Mouse (Mus musculus): ENCODE data around the gene Pbx1.
A peak's percentile ranks its signal among the peaks of the same experiment; 100 is the strongest.

Gene Pbx1

GRCm38 (mm10) chr1:168228756-168229526 lies 203.1 kb downstream of the Pbx1 start:
- DNase-seq (ENCODE audit: low spot score in 2 of 2), result no peak

DNA sequence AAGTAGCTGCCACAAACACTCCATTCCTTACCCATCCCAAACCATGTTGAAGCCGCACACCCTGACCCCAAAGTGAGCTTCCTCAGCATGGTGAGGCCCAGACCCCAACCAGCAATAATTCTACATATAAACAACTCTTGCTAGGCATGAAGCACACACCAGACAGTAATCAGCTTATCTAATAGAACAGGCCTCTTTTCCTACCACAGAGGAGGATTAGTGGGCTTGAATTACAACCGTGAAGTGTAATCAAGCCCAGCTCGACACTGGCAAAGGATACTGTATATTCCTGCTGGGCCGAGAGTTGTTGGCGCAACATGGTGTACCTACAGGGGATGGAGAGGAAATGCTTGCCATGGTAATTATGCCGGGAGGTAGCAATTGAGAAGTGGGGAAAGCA lies 205.9 kb downstream of the Pbx1 start:
- no peak for DNase-seq (ENCODE audit: low spot score in 2 of 2)

DNA sequence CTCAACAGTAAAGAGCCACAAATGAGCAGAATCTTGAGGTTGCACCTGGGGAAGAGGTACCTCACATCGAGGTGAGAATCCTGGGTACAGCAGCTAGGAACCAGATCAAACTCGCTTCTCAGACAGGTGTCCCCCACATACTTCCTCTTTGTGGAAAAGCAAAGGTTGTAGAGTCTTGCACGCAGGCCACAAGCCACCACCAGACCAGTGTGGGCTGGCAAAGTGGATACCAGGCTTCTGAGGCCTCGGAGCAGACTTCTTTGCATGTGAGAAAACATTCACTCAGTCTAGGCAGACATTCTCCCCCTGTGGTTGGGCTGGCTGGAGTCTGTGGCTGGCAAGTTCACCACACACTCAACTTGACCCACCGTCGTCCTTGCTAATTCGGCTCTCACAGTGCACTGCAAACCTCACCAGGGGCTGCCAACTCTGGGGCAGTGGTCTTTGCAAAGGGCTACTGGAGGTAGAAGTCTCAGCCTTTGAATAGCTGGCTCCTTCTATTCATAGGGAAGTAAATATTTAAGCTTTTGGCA lies 206.4 kb downstream of the Pbx1 start:
- DNase-seq (ENCODE audit: low spot score in 2 of 2), result no peak

DNA sequence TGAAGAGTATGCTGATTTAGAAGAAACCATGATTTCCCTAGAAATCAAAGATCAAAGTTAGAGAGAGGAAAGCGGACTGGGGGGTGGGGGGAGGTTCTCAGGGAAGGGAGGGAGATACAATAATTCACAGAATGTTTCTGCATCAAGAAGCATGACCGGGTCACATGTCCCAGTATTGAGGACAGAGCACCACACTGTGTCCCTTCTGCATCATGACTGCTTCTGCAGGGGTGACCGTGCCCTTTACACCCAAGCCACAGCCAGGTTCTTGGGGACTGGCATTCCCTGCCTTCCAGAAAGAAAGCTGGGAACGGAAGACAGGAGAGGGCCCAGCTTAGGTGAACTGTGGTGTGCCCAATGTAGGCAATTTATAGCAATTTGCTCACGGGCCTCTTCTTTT lies 207.9 kb downstream of the Pbx1 start:
- DNase-seq (ENCODE audit: low spot score in 2 of 2), result no peak

DNA sequence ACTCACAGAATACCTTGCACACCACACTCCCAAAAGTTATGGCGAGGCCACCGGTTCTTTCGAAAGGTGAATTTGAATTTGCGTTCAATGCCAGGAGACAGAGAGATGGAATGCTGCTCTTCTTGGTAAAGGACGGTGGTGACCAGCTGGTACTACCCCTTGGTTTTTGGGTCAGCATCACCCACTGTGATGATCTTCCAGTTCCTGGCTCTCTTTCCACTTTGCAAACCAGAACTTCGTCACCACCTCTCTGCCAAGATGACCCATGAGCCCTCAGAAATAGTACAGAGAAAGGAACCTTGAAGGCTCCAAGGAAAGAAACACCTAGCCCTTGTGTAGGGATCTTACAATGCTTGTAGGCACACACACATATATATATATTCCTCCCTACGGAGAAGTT lies 209.3 kb downstream of the Pbx1 start:
- DNase-seq (ENCODE audit: low spot score in 2 of 2), result no peak

GRCm38 (mm10) chr1:168221071-168221521 lies 211.0 kb downstream of the Pbx1 start:
- peak; percentile 67 for DNase-seq (ENCODE audit: low spot score in 2 of 2)

DNA sequence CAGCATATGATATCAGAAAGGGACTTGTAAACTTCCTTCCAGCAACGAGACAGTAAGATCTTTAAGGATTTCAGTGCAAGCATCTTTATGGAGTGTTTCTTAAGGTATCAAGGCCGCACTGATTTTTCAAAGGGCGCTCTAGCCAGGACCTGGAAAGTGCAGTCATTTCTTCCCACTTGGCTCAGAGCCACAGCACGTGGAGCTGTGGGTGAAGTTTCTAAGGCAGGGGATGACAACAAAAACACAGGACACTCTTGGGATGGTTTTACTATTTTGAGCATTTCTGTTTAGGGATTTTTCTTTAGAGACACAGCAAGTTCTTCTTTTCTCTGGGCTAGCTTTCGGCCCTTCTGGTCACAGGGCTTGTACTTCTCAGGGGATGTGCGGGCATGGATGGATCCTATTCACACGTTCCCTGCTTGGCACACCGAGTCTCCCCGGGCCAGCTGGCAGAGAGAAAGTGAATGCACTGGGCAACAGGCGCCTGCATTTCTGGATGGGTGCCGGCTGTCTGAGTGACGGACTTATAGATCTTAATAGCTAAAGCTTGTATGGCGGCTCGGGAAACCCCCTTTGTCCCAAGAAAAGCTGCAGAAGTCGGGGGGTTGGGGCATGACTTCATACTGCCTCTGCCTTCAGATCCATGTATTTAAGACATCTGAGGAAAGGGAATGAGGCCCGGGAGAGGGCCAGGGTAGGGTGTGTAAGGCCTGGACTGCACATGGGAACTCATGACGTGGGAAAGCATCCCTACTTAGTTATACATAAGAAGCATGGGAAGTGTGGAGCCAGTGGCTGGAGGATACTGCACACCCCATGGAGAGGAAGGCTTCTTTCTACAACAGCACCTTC lies 215.9 kb downstream of the Pbx1 start:
- no peak for DNase-seq (ENCODE audit: low spot score in 2 of 2)

- DNase-seq (ENCODE audit: low spot score in 2 of 2), result no peak
Measured at GRCm38 (mm10) chr1:168215468-168215867, 216.6 kb downstream of the Pbx1 start.

- peak; percentile 73 to 78 for DNase-seq (ENCODE audit: low spot score in 2 of 2)
Measured at GRCm38 (mm10) chr1:168214040-168214443, 218.0 kb downstream of the Pbx1 start.

DNA sequence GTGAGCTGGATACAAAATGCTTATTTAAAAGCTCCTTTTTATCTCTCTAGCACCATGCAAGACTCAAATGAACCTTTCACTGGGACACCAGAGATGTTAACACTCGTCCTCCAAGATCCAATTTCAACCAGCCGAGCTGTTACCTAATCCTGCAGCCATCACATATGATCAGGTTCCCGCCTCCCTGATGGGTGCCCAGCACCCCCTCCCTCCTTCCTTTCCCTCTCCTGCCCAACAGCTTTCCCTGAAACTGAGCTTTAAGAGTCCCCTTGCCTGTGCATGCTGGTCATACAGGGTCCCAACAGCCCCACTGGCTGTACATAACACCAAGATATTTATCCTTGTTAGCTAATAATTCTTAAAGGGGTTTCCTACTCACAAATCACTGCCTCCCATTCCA lies 218.5 kb downstream of the Pbx1 start:
- no peak for DNase-seq (ENCODE audit: low spot score in 2 of 2)

- no peak for DNase-seq (ENCODE audit: low spot score in 2 of 2)
Measured at GRCm38 (mm10) chr1:168210401-168210800, 221.7 kb downstream of the Pbx1 start.

GRCm38 (mm10) chr1:168200570-168201156 lies 231.4 kb downstream of the Pbx1 start:
- no peak for DNase-seq (ENCODE audit: low spot score in 2 of 2)

DNA sequence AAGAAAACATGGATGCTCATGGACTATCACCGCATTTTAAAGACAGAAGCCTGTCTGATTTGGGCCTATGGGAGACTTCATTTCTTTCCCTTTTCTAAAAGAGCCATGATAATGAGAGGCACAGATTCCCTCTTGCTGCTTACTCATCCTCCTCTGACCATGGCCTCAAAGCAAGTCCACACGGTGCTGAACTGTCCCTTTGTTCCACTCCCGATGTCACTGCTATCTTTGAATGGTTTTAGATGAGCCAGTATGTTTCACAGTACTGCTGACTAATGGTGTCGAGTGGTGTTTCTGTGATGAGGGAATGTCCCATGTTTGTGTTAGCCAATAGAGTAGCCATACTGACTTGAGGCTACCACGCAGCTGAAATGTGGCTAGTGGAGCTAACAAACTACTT lies 233.8 kb downstream of the Pbx1 start:
- DNase-seq (ENCODE audit: low spot score in 2 of 2), result no peak

DNA sequence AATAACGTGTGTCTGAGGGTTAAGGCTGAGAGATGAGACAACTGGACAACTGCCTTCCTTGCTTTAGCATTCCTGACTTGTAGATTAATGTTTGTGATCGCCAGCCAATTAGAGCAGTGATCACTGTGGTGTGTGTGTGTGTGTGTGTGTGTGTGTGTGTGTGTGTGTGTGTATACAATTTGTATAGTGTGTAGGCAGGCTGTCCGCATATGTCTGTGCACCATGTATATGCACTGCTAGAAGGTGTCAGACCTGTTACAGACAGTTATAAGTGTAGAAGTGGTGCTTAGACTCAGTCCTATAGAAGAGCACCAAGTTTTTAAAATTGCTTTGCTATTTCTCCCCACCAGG lies 234.2 kb downstream of the Pbx1 start:
- no peak for DNase-seq (ENCODE audit: low spot score in 2 of 2)

GRCm38 (mm10) chr1:168197195-168197907 lies 234.7 kb downstream of the Pbx1 start:
- no peak for DNase-seq (ENCODE audit: low spot score in 2 of 2)

DNA sequence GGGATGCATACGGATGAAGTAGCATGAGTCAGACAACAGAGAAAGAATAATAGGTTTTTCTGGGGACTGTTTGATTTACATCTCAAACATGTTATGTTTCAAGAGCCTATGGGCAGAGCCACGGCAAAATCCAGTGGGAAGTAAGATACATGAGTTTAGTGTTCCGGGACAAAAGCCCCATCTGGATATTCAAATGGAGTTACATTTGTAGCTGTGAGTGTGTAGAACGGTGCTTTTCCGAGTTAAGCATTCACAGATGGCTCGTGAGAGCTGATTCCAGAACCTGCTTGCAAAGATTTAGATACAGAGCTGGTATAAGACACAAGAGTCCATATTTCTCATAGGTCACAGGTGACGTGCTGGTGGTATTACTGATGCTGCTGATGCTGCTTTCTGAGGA lies 238.7 kb downstream of the Pbx1 start:
- DNase-seq (ENCODE audit: low spot score in 2 of 2), result peak in 1 of 2 experiments; percentile 42

DNA sequence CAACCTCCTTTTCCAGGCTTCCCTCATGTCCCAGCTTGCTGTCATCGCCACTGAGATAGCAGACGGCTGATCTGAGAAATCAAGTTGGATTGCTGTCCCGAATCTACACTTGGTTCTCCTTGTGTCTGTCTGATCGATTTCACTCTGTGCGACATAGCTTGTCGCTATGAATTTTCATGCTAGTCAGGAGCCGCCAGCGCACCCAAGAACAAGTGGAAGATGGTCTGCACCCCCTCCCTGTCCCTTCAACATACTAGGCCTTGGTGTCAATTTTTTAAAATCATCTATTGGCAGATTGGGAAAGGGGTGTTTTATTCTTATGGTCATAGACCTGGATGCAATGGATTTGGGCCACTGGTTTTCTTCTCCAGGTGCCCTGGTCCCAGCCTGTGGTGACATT lies 249.3 kb downstream of the Pbx1 start:
- no peak for DNase-seq (ENCODE audit: low spot score in 2 of 2)

- DNase-seq (ENCODE audit: low spot score in 2 of 2), result peak in 1 of 2 experiments; percentile 58
Measured at GRCm38 (mm10) chr1:168180622-168181441, 251.2 kb downstream of the Pbx1 start.

- DNase-seq (ENCODE audit: low spot score in 2 of 2), result no peak
Measured at GRCm38 (mm10) chr1:168179691-168180090, 252.4 kb downstream of the Pbx1 start.

DNA sequence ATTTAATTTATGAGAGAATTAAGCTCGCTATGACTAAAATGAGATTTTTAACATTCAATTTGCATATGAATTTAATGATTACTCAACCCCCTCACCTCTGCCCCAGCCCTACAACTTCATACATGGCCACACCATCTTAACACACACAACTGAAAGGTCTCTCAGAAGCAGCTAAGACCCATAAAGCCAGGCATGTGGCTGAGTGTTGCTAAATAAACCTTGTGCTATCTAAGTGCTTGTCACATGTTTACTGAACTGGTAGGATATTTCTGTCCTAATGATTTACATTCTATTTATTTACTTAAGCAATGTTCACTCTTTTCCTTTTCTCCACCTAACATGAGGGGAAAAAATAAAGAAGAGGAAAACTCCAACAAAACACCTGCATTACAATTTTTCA lies 253.5 kb downstream of the Pbx1 start:
- DNase-seq (ENCODE audit: low spot score in 2 of 2), result no peak

- no peak for DNase-seq (ENCODE audit: low spot score in 2 of 2)
Measured at GRCm38 (mm10) chr1:168175586-168175985, 256.5 kb downstream of the Pbx1 start.
